In the genomic region with DNA sequence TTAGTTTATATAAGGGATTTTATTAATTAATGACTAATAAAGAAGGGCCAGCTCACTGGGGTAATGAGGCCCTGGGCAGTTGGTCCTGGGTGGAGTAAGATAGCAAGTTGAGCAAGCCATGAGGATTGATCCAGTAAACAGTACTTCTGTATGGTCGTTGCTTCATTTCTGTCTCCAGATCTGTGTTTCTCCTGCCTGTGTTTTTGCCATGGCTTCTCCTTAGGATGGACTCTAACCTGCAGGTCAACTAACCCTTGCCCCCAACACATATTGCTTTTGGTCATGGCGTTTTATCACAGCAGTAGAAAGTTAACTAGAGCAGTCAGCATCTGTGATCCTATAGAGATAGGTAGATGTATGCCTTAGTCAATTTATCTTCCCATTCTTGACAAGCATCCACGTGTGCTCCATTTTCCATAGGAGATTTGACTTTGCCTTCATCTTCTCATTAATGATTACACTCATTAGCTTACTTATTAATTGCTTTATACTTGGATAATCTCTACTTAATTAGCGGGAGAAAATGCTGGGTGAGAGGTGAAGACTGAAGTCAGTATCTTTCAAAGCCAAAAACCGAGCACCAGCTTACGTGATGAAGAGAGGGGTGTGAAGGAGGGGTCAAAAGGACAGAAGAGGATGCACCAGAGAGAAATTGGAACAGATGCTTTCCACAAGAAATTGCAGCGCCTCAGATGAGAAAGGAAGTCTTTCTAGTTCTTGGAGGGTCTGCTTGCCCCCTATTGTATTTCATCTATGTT, we compare ENCODE assay signal across 29 mouse cellular contexts. TPM values are rescaled to one million over a fixed set of nuclear protein-coding genes. Genes with fewer than 3 reads are reported as not detected.
DNase-seq lines count a peak whose midpoint lies in the region; ATAC-seq and TF ChIP-seq lines count a peak whose summit lies in the region.
"Had no signal": no experiment of that assay in that cellular context is flagged by ENCODE, and none has a peak within 500 bp of the region (broad histone marks: within the 10 kb centered on the region; RNA-seq: fewer than 3 reads in every experiment).

No protein-coding gene starts in this region.

- intact Hi-C loops in heart, adult 2 months (cut with DNase I): no loop called here

- TF ChIP-seq POLR2A in heart, adult 2 months (IDR thresholded peaks at IDR 0.05; ENCODE audit: insufficient read depth, low read depth, low read length): no peak
- no peak for TF ChIP-seq POLR2A in kidney, adult 2 months (IDR thresholded peaks at IDR 0.05; ENCODE audit: low read depth, low read length)
- no peak for TF ChIP-seq POLR2A in liver, adult 2 months (IDR thresholded peaks at IDR 0.05; ENCODE audit: extremely low read depth, insufficient read depth, low read length)

- no peak overlapping the region for H3K4me3 ChIP-seq in heart, adult 2 months
- no peak overlapping the region for H3K4me3 ChIP-seq in kidney, adult 2 months (ENCODE audit: insufficient read depth, low read depth, low read length)
- H3K4me3 ChIP-seq in kidney, embryonic 15.5 days (replicated peaks): no peak overlapping the region
- H3K4me3 ChIP-seq in liver, adult 2 months (ENCODE audit: insufficient read depth, low read depth, low read length): no peak overlapping the region
- no peak overlapping the region for H3K4me3 ChIP-seq in intestine, postnatal 0 days (ENCODE audit: low read depth, low read length)
- H3K4me3 ChIP-seq: embryonic facial prominence, embryonic 10.5 days; embryonic facial prominence, embryonic 13.5 days; erythroblast, embryonic 14.5 days; forebrain, embryonic 12.5 days; forebrain, embryonic 15.5 days; heart, embryonic 12.5 days; heart, embryonic 15.5 days; hindbrain, embryonic 10.5 days; hindbrain, embryonic 13.5 days had no signal

- DNase-seq in heart, adult 11 months: peak; percentile 43
- DNase-seq in heart, adult 2 months: no peak
- peak; percentile 54 for DNase-seq in kidney, adult 2 months
- peak; percentile 85 for DNase-seq in liver, adult 2 months (ENCODE audit: extremely low read depth, low read depth, low spot score)
- DNase-seq in liver: no peak
- DNase-seq in right cerebral cortex, postnatal 25 days: no peak
- DNase-seq: adrenal gland, adult 8-10 months; adrenal gland, postnatal 25 days; cerebellum, adult 11-12 months; cerebellum, adult 8-10 months; cerebellum, postnatal 10 days; cerebellum, postnatal 36 days; embryo, embryonic 11 days; gastrocnemius, postnatal 10 days; gastrocnemius, postnatal 36 days; heart, postnatal 10 days; heart, postnatal 36 days had no signal

- no peaks in the 10 kb centered on the region for H3K36me3 ChIP-seq in heart, adult 2 months (ENCODE audit: control insufficient read depth, insufficient read depth, low read length)
- no peaks in the 10 kb centered on the region for H3K36me3 ChIP-seq in kidney, adult 2 months (ENCODE audit: control insufficient read depth, insufficient read depth, low read length)
- no peaks in the 10 kb centered on the region for H3K36me3 ChIP-seq in kidney, embryonic 15.5 days
- no peaks in the 10 kb centered on the region for H3K36me3 ChIP-seq in liver, adult 2 months (ENCODE audit: control insufficient read depth, insufficient read depth, low read length)
- no peaks in the 10 kb centered on the region for H3K36me3 ChIP-seq in intestine, postnatal 0 days (ENCODE audit: control insufficient read depth, insufficient read depth)
- H3K36me3 ChIP-seq: embryonic facial prominence, embryonic 10.5 days; embryonic facial prominence, embryonic 13.5 days; forebrain, embryonic 12.5 days; forebrain, embryonic 15.5 days; heart, embryonic 12.5 days; heart, embryonic 15.5 days; hindbrain, embryonic 10.5 days; hindbrain, embryonic 13.5 days had no signal

- no peak overlapping the region for H3K9ac ChIP-seq in heart, adult 2 months (ENCODE audit: low read depth, low read length)
- H3K9ac ChIP-seq in kidney, embryonic 15.5 days: no peak overlapping the region
- no peak overlapping the region for H3K9ac ChIP-seq in liver, adult 2 months (ENCODE audit: low read depth, low read length)
- no peak overlapping the region for H3K9ac ChIP-seq in intestine, postnatal 0 days (ENCODE audit: low read depth, low read length)
- H3K9ac ChIP-seq: embryonic facial prominence, embryonic 13.5 days; forebrain, embryonic 12.5 days; forebrain, embryonic 15.5 days; heart, embryonic 12.5 days; heart, embryonic 15.5 days; hindbrain, embryonic 13.5 days had no signal

- WGBS in heart, adult 2 months: 85% methylated on average over 7 of the region's 7 CpGs
- WGBS in kidney, adult 2 months: 51% methylated on average over 7 of the region's 7 CpGs
- WGBS in kidney, embryonic 15.5 days: 69% methylated on average over 7 of the region's 7 CpGs
- WGBS in liver, adult 2 months: 35% methylated on average over 7 of the region's 7 CpGs
- 67% methylated on average over 7 of the region's 7 CpGs for WGBS in intestine, postnatal 0 days

- no peak for ATAC-seq in kidney, embryonic 15.5 days (replicated peaks; ENCODE audit: low FRiP score)
- peak; percentile 71 for ATAC-seq in intestine, postnatal 0 days
- ATAC-seq: activated CD4-positive, CD25-positive, alpha-beta regulatory T cell, adult 4 months; forebrain, embryonic 15.5 days had no signal

- no peak for TF ChIP-seq CTCF in heart, adult 2 months (IDR thresholded peaks at IDR 0.05)
- no peak for TF ChIP-seq CTCF in kidney, adult 2 months (conservative IDR thresholded peaks at IDR 0.05; ENCODE audit: insufficient read depth, insufficient read length, low read depth, low read length)
- TF ChIP-seq CTCF in liver, adult 2 months (IDR thresholded peaks at IDR 0.05; ENCODE audit: low read depth, low read length): no peak
- TF ChIP-seq CTCF in intestine, postnatal 0 days (IDR thresholded peaks at IDR 0.05; ENCODE audit: low read depth): no peak

- H3K9me3 ChIP-seq in kidney, embryonic 15.5 days (replicated peaks): no peaks in the 10 kb centered on the region
- no peaks in the 10 kb centered on the region for H3K9me3 ChIP-seq in intestine, postnatal 0 days (ENCODE audit: control insufficient read depth)
- H3K9me3 ChIP-seq: embryonic facial prominence, embryonic 10.5 days; embryonic facial prominence, embryonic 13.5 days; forebrain, embryonic 12.5 days; forebrain, embryonic 15.5 days; heart, embryonic 12.5 days; heart, embryonic 15.5 days; hindbrain, embryonic 10.5 days; hindbrain, embryonic 13.5 days had no signal

- peaks cover 2% of the 10 kb centered on the region for H3K4me1 ChIP-seq in heart, adult 2 months (ENCODE audit: control insufficient read depth, insufficient read depth, low read length)
- peaks cover 6% of the 10 kb centered on the region; the same call in 1 of the 2 replicates for H3K4me1 ChIP-seq in kidney, adult 2 months (ENCODE audit: control insufficient read depth, insufficient read depth, low read length)
- H3K4me1 ChIP-seq in kidney, embryonic 15.5 days: no peaks in the 10 kb centered on the region
- peaks cover 9% of the 10 kb centered on the region for H3K4me1 ChIP-seq in liver, adult 2 months (ENCODE audit: control insufficient read depth, insufficient read depth, low read length)
- H3K4me1 ChIP-seq in intestine, postnatal 0 days (replicated peaks; ENCODE audit: control insufficient read depth, insufficient read depth, low read length): no peaks in the 10 kb centered on the region
- H3K4me1 ChIP-seq: forebrain, embryonic 12.5 days; forebrain, embryonic 15.5 days; hindbrain, embryonic 13.5 days had no signal

- no peak for TF ChIP-seq EP300 in heart, adult 2 months (IDR thresholded peaks at IDR 0.05; ENCODE audit: insufficient read depth, low read depth, low read length)

- H3K4me2 ChIP-seq in kidney, embryonic 15.5 days: no peak overlapping the region
- no peak overlapping the region for H3K4me2 ChIP-seq in intestine, postnatal 0 days (replicated peaks; ENCODE audit: low read depth)
- H3K4me2 ChIP-seq: embryonic facial prominence, embryonic 13.5 days; forebrain, embryonic 12.5 days; forebrain, embryonic 15.5 days; heart, embryonic 12.5 days; heart, embryonic 15.5 days; hindbrain, embryonic 13.5 days had no signal

- H3K27me3 ChIP-seq in heart, adult 2 months (ENCODE audit: control insufficient read depth, insufficient read depth, low read length): no peaks in the 10 kb centered on the region
- no peaks in the 10 kb centered on the region for H3K27me3 ChIP-seq in kidney, adult 2 months (replicated peaks; ENCODE audit: control insufficient read depth, insufficient read depth, low read length)
- no peaks in the 10 kb centered on the region for H3K27me3 ChIP-seq in kidney, embryonic 15.5 days
- H3K27me3 ChIP-seq in liver, adult 2 months (ENCODE audit: control insufficient read depth, insufficient read depth, low read length): no peaks in the 10 kb centered on the region
- H3K27me3 ChIP-seq in intestine, postnatal 0 days (replicated peaks; ENCODE audit: control insufficient read depth, insufficient read depth, low read length): no peaks in the 10 kb centered on the region
- H3K27me3 ChIP-seq: embryonic facial prominence, embryonic 13.5 days; forebrain, embryonic 12.5 days; forebrain, embryonic 15.5 days; heart, embryonic 12.5 days; heart, embryonic 15.5 days; hindbrain, embryonic 13.5 days had no signal

- no peak overlapping the region for H3K27ac ChIP-seq in heart, adult 2 months
- H3K27ac ChIP-seq in kidney, adult 2 months (ENCODE audit: insufficient read depth, low read depth, low read length): no peak overlapping the region
- H3K27ac ChIP-seq in kidney, embryonic 15.5 days: no peak overlapping the region
- H3K27ac ChIP-seq in liver, adult 2 months (replicated peaks; ENCODE audit: insufficient read depth, low read depth, low read length): no peak overlapping the region
- H3K27ac ChIP-seq in intestine, postnatal 0 days (ENCODE audit: low read depth, low read length): no peak overlapping the region
- H3K27ac ChIP-seq: embryonic facial prominence, embryonic 10.5 days; embryonic facial prominence, embryonic 13.5 days; forebrain, embryonic 12.5 days; forebrain, embryonic 15.5 days; heart, embryonic 15.5 days; hindbrain, embryonic 10.5 days; hindbrain, embryonic 13.5 days had no signal

- H3K79me2 ChIP-seq in heart, adult 2 months (replicated peaks; ENCODE audit: control insufficient read depth, insufficient read depth, low read length): no peaks in the 10 kb centered on the region
- H3K79me2 ChIP-seq in liver, adult 2 months (ENCODE audit: control insufficient read depth, insufficient read depth, low read length): no peaks in the 10 kb centered on the region

RNA-seq across cellular contexts. Expression of gene Hif1a, which starts 39.5 kb away (rescaled TPM):
- 10 to 100 TPM; 45.3 to 45.7 TPM for total RNA-seq in heart, adult 2 months (2021)
- 18.0 and 35.1 TPM in 2 replicates for polyA plus RNA-seq in heart, adult 2 months (2012; rRNA removed)
- polyA plus RNA-seq in kidney, adult 2 months (2012; rRNA removed): 18.6 and 20.6 TPM in 2 replicates
- polyA plus RNA-seq in kidney, embryonic 15.5 days (2015; fragmentation: Nextera tagmentation; extraction: Ambion mirVana): 76.4 and 83.3 TPM in 2 replicates
- total RNA-seq in liver, adult 2 months (2014; rRNA removed): 32.5 and 37.4 TPM in 2 replicates
- 5.7 and 9.7 TPM in 2 replicates for polyA plus RNA-seq in liver, adult 2 months (2012; rRNA removed)
- polyA plus RNA-seq in intestine, postnatal 0 days (2015; fragmentation: Nextera tagmentation; extraction: Ambion mirVana): 25.3 and 27.0 TPM in 2 replicates

Comparison
In these comparisons a context has a peak if more than half of its experiments do, and no peak if none do; other contexts are left out.
1. DNase-seq: peak in heart, adult 11 months (single experiment), kidney, adult 2 months (single experiment) and liver, adult 2 months (single experiment); none in heart, adult 2 months (0 of 2), liver (single experiment) and right cerebral cortex, postnatal 25 days (single experiment).